Comparison of ENCODE assay signal across 25 mouse cellular contexts in genomic region chr14:86714088-86714690, GRCm38 (mm10).
"Had no signal": no experiment of that assay in that cellular context is flagged by ENCODE, and none has a peak within 500 bp of the region (broad histone marks: within the 10 kb centered on the region; RNA-seq: fewer than 3 reads in every experiment).

No protein-coding gene starts in this region.

- H3K4me3 ChIP-seq: heart, adult 2 months; heart, embryonic 13.5 days; heart, embryonic 15.5 days; hindbrain, embryonic 13.5 days; hindbrain, embryonic 15.5 days; limb, embryonic 10.5 days; limb, embryonic 12.5 days; liver, embryonic 13.5 days had no signal

- H3K36me3 ChIP-seq: heart, embryonic 13.5 days; heart, embryonic 15.5 days; hindbrain, embryonic 13.5 days; hindbrain, embryonic 15.5 days; limb, embryonic 10.5 days; limb, embryonic 12.5 days; liver, embryonic 13.5 days had no signal

- H3K27ac ChIP-seq: heart, adult 2 months; heart, embryonic 13.5 days; heart, embryonic 15.5 days; hindbrain, embryonic 13.5 days; hindbrain, embryonic 15.5 days; hindbrain, postnatal 0 days; kidney, postnatal 0 days; limb, embryonic 10.5 days; limb, embryonic 12.5 days; liver, embryonic 13.5 days had no signal

- H3K4me2 ChIP-seq: heart, embryonic 11.5 days; heart, embryonic 13.5 days; heart, embryonic 15.5 days; hindbrain, embryonic 13.5 days; hindbrain, embryonic 15.5 days; limb, embryonic 12.5 days; liver, embryonic 11.5 days; liver, embryonic 13.5 days had no signal

- H3K9me3 ChIP-seq: heart, embryonic 13.5 days; heart, embryonic 15.5 days; hindbrain, embryonic 13.5 days; hindbrain, embryonic 15.5 days; limb, embryonic 10.5 days; limb, embryonic 12.5 days; liver, embryonic 13.5 days had no signal

- H3K27me3 ChIP-seq: heart, embryonic 13.5 days; heart, embryonic 15.5 days; hindbrain, embryonic 13.5 days; hindbrain, embryonic 15.5 days; limb, embryonic 12.5 days; liver, embryonic 13.5 days had no signal

- H3K9ac ChIP-seq: heart, embryonic 13.5 days; heart, embryonic 15.5 days; hindbrain, embryonic 13.5 days; hindbrain, embryonic 15.5 days; limb, embryonic 12.5 days; liver, embryonic 13.5 days had no signal

- ATAC-seq: hindbrain, postnatal 0 days; intestine, postnatal 0 days had no signal

- DNase-seq: gastrocnemius, postnatal 14 days; gastrocnemius, postnatal 36 days; heart, adult 11 months; heart, adult 2 months; heart, postnatal 14 days; heart, postnatal 36 days; kidney, adult 18-20 months; kidney, adult 8-10 months; kidney, postnatal 14 days; kidney, postnatal 36 days; layer of hippocampus, adult 9-11 months; layer of hippocampus, postnatal 36 days; liver; liver, embryonic 13.5 days had no signal

- H3K4me1 ChIP-seq: heart, embryonic 13.5 days; heart, embryonic 15.5 days; hindbrain, embryonic 13.5 days; hindbrain, embryonic 15.5 days; limb, embryonic 12.5 days; liver, embryonic 13.5 days had no signal
